Mouse (Mus musculus): ENCODE data around the gene Vmn1r22. TPM values are rescaled to one million over a fixed set of nuclear protein-coding genes. Genes with fewer than 3 reads are reported as not detected.

The Vmn1r22 gene
- polyA plus RNA-seq (2012; fragmentation: generic; extraction: Trizol): not detected

DNA sequence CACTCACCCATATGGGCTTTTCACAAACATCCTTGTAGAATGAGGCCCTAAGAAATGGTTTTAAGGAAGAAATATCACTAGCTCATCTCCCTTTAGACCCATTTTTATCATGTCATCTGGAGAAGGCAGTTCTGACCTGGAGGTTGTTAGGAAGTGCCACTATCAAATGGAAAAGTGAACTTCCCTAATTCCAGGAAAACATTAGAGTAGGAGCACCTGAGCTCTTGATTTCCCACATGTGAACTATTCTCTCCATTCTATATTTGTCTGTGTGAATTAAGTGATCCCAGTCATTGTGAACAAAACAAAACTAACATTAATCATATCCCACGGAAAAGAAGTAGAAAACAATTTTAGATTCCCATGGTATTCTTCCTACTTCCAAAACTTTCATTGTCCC, at the start of gene Vmn1r22:
Gene Vmn1r22, minus strand, starts transcription at position 101 of the 400 bp plus-strand sequence.

DNA sequence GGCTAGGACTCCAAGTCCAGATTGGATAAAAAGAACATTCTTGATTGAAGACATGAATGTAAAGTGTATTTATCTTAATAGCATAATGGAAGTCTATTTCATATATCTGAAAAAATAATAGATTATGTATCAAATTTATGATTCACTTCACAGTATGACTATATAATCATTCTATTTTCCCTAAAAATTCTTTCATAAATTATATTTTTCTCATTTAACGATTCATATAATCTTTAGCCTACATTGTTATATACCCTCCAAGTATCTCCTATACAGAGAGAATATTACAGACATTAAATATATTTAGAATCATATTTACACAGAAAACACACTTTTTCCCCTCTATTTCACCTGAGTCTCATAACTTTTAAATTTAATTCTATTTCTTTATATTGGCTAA, 18.9 kb upstream of the Vmn1r22 start, which contains the start of gene Vmn1r23:
Gene Vmn1r23, minus strand, starts transcription at position 101 of the 400 bp plus-strand sequence.

GRCm38 (mm10) chr6:57850286-57850685, 57.5 kb downstream of the Vmn1r22 start, which contains the start of gene Vmn1r21:
Vmn1r21 (minus strand) TSS chr6:57850343.

Other genes with a start within 250 kb of the Vmn1r22 start
- gene Pyurf, start 215.9 kb downstream of the Vmn1r22 start, polyA plus RNA-seq (2012; fragmentation: generic; extraction: Trizol): 10 to 100 TPM in 1 of 2 experiments, 1 to 10 TPM in 1; 3.5 to 10.5 TPM
- gene Lancl2, start 205.5 kb downstream of the Vmn1r22 start, polyA plus RNA-seq (2012; fragmentation: generic; extraction: Trizol): 1 to 10 TPM; 1.6 to 9.8 TPM
- 10 to 100 TPM in 1 of 2 experiments, 1 to 10 TPM in 1; 1.1 to 15.3 TPM for gene Vopp1, start 82.9 kb downstream of the Vmn1r22 start, polyA plus RNA-seq (2012; fragmentation: generic; extraction: Trizol)
- not detected for gene Vmn1r21, start 57.7 kb downstream of the Vmn1r22 start, polyA plus RNA-seq (2012; fragmentation: generic; extraction: Trizol)
- gene Vmn1r23, start 18.8 kb upstream of the Vmn1r22 start, polyA plus RNA-seq (2012; fragmentation: generic; extraction: Trizol): not detected
- gene Vmn1r24, start 53.5 kb upstream of the Vmn1r22 start, polyA plus RNA-seq (2012; fragmentation: generic; extraction: Trizol): not detected
- gene Vmn1r25, start 72.8 kb upstream of the Vmn1r22 start, polyA plus RNA-seq (2012; fragmentation: generic; extraction: Trizol): not detected
- not detected for gene Vmn1r26, start 107.1 kb upstream of the Vmn1r22 start, polyA plus RNA-seq (2012; fragmentation: generic; extraction: Trizol)